Mouse (Mus musculus): ENCODE measurements at regions not wholly inside any gene's neighbourhood (a gene's known extent, or its start where the extent isn't known, plus 50 kb on each side); places are given as distances from the start of the nearest gene placed in this dataset.

DNA sequence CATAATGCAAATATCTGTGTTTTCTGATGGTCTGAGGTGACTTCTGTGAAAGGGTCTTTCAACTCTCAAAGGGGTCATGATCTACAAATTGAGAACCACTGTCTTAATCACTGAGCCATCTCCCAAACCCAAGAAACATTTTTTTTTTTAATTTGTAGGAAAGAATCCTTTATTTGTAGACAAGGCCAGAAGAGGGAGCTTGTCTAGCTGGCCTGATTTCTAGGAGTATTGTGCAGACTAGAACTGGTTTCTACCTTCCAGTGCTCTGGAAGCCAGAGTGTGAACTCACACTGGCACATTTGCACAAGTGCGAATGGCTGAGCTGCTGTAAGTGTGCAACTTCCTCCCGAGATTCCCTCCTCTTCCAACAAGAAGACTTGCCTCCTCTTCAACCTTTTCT lies 148.1 kb upstream of the Ncam1 start:
- no peak for DNase-seq

DNA sequence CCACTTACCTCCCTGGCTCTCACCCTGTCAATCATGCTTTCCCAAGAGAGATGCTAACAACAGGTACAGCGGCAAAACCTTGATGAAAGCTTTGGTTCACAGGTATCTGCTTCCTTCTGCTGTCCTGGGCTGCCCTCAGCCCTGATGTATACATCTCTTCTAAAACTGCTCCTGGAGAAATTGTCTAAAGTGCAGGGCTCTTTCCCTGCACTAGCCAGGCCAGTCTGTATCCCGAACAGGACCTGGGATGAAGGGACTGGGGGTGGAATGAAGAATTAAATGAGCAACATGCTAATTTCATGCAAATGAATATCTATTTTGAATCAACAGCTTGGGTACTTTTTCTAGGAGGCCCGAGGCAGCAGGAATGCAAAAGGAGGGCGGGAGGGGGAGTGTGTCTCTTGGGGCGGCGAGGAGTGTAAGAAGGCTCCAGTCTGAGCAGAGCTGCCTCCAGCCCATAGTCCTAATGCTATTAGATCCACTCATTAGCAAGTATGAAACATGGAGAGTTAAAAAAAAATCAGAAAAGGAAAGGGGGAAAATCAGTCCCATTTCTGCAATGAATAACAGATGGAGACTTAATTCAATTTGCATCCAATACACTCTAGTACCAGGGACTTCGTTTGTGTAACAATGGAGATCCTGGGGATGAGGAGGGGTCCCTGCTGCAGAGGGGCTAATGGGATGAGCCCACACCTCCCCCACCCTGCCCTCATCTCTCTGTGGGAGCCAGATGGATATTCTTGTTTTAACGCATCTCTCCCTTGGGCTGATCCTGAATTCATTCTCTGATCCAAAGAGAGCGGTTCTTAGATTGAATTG lies 137.0 kb upstream of the Ncam1 start:
- no peak for DNase-seq

DNA sequence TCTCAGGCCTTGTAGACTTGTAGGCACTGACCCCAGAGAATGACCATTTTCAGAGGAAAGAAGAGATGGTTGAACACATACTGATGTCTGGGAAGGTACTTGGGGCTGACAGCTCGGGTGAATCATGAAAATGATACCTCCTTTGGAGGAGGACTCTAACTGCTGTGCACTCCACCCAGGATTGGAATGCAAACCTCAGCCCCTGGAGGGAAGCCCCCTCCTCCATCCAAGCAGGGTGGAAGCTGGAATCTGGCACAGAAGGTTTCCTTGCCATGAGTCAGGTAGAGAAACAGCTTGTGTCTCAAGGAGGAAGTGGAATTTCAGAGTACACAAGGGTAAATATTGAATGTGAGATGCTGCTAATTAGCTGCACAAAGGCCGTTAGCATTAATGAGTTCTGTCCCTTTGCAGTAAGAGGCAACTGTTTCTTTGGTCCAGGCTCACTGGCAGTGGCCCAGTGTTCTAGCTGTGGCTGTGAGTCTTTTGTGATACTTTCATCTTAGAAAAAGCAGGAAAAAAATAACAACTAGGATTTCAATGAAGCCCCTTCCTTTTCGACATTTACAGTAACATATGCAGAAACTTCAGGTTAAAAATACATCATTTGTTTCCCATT lies 129.4 kb upstream of the Ncam1 start:
- no peak for DNase-seq

DNA sequence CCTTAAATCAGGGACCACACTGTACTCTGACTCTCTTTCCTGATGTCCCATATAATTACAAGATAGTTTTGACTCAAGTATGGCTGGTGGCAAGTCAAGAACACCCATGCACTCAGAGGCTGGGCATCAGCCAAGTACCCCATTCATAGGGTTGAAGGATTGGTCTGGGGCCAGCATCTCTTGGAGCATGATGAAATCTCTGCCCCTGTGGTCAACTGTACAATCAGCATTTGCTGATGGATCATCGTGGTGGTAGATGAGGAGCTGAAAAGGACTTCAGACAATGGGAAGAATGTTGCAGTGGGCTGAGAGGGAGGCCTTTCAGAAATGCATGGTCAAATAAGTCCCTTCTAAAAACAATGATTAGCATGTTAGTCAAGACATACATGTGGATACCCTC lies 128.6 kb upstream of the Ncam1 start:
- no peak for DNase-seq

DNA sequence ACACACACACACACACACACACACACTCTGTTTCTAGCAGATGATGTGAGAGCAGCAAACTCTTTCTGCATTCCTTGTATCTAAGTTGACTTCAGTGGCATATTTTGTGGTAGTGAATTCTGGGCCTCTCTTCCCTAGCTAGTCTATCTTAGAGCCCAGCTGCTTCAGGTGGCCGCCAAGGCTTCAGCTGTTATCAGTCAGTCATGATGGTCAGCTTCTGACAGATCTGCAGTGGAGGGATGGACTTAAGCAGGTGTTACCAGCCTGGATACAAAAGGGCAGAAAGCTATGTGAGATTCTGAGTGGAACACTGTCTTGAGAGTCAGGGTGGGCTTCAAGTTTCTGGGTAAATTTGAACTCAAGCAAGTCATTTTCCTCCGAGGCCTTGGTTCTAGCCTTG lies 127.1 kb upstream of the Ncam1 start:
- DNase-seq: no peak

DNA sequence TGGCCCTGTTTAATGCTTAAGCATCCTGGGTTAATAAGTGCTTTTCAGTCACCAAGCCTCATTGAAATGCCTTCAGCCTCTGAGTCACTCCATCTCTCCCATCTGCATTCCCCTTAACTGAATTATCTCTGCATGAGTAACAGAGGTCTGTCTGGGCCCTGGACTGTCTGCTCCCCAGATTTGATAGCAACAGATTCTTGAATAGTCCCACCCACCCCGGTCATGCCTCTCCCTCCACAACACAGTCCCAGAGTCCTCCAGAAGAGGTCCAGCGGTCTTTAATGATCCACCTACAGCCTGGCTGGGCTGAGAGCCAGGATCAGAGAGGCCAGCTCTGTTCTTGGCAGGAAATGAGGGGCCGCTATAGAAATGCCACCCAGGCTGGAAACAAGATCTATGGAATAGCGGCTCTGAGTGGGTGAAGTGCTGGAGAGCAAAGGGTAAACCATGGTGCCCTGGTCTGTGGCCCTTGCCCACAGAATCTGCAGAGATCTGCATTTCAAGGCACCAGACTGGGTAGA lies 125.3 kb upstream of the Ncam1 start:
- no peak for DNase-seq

DNA sequence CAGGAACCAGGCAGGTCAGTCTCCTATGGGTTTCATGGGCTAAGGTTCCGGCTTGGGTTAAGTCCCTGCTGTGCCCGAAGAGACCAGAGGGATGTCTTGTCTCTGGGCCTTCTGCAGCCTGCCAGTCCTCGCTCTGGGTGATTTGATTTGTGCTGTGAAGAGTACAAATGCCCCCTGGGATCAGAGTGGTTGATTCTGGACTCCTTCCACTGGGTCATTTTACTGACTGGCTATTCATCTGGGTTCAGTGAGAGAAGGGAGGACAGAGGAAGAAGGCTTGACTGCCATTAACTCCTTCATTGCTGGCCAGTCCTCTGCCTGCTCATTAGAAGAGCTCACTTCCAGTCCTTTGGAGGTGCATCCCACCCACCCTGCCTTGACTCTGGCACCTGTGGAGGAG lies 124.0 kb upstream of the Ncam1 start:
- DNase-seq: no peak

DNA sequence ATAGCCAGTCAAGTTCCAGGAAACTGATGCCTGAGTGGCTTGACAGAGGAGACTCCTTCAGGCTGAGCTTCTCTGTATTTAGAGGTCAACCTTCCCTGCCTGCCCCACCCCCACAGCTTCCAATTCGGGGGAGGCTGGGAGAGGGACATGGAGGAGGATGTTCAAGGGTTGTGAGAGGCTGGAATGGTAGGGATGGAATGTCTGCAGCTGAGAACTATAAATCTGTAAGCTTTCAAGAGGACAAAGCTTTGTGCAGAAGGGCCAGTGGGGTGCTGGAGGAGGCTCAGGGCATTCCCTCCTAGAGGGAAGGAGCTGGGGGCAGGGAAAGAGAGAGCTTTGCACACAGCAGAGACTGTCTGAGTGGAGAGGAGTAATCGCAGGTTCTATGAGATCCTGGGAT lies 123.4 kb upstream of the Ncam1 start:
- no peak for DNase-seq

DNA sequence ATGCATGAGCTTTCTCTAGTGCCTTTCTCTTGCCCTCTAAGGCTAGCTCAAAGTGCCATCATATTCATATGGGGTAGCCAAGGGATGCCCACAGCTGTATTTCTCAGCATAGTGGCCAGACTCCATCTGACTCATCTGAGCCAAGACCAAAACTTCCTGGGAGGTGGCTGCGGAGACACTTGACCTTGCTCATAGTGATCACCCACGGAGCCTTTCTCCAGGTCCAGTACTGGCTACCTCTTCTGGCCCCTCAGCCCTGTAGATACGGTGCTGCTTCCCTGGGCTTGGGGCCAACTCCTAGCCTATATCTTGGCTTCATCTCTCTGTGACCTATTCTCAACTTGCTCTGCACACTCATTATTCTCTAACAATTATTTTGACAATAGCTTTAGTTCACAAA lies 122.6 kb upstream of the Ncam1 start:
- DNase-seq: no peak

DNA sequence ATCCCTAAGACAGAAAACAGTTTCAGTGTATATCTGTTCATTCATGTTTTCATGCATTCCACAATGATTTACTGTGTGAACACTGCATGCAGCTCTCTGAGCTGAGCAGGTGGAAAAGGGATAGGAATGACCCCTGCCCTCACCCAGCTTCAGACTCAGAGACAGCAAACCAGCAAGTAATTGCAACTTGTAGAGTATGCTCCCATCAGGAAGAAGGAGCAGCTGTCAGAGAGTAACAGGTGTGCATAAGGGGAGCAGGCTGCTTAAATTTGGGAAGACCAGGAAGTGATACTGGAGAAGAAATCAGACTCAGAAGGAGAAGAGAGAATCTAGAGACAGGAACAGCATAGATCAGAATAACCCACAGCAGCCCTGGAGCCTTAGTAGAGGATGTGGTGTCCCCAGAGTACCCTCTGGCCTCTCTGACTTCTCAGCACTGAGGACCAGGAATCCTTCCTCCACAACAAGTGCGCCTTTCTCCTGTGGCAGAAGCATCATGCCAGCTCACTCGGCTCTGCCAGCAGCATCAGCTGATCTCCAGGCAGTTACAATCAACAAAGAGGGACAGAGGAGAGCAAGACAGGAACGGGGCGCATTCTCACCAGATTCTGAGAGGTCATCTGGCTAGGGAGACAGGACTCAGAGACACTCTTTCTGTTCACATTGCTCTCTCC lies 116.5 kb upstream of the Ncam1 start:
- DNase-seq: no peak

DNA sequence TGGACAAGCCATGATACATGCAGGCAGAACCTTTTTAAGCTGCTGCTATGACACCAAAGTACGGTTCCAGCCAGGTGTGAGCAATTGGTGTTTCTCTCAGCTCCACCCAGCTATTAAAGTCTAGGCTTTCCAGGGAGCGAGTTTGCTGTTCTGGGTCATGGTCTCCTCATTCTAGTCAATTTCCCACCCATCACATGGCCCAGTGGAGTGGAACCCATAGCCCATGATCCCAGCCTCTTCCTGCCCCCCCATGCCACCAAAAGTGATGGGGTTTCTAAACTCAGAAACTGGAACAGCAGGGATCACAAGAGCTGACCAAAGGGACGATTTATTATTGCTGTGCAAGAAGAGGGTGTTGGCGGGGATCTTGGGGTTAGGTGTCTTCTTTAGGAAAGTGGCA lies 115.0 kb upstream of the Ncam1 start:
- no peak for DNase-seq

DNA sequence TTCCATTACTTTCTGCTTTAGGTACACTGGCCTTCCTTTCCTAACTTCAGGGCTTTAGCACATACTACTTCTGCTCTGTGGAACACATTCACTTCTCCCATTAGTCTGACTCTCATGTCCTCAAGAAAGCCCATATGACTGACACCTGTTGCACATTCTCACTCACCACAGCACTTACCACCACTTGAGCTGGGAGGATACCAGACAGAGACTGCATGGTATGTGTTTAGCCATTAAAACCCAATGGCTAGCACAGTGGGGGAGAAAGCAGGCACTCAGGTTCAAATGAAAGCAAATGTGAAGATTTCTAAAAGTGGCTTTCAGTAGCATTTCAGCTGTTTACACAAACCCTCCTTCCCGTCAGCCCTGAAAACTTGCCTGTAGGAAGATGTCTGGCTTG lies 113.6 kb upstream of the Ncam1 start:
- DNase-seq: no peak

DNA sequence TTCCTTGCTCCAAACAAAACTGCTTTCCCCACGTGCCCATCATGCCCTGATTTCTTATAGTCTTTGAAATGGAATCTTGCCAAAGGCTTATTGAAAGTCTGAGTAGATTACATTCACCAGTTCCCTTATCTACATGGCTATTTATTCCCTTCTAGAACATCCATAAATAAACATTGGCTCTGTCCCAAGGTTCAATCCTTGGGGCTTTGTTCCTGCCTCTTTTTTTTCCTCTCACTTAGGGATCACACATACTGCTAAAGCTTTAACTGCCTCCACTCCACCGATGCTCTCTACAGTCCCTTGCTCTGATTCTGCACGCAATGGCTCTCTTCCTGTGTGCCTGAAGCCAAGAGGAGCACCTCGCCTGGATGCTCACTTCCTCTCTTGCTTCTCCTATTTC lies 107.6 kb upstream of the Ncam1 start:
- no peak for DNase-seq

DNA sequence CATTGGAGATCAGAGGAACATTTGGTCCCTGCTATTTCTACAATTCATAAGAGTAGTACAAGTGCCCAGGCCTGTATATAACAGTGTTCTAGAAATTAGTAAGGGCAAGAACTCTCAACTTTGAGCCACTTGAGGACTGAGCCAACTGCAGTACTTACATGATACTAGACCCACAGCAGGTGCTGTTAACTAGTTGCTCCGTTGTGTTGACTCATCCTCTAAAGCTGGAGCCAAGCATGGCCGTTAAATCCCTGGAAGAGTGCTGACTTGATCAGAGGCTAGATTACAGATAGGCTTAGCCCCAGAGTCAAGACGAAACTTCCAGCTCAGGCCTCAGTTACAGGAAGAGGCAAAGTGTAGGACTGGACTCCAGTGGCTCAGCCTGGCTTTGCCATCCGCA lies 107.0 kb upstream of the Ncam1 start:
- DNase-seq: no peak

DNA sequence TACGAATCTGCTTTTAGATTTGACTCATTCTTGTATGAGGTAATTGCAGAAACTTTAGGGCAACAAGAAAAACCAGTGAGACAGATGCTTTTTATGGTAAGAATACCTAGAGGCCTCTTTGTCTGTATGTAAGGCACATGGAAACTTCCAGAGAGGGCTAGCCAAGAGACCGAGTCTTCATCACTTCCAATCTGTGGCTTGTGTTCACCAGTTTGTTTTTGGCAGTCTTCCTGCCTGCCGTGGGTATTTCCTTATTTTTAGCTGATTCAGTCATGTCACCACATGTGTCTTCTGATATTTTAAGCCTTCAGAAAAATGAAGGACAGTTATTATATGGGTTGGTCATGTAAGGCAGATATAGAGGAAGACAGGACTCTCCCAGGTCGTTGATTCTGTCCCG lies 100.2 kb upstream of the Ncam1 start:
- DNase-seq: no peak

DNA sequence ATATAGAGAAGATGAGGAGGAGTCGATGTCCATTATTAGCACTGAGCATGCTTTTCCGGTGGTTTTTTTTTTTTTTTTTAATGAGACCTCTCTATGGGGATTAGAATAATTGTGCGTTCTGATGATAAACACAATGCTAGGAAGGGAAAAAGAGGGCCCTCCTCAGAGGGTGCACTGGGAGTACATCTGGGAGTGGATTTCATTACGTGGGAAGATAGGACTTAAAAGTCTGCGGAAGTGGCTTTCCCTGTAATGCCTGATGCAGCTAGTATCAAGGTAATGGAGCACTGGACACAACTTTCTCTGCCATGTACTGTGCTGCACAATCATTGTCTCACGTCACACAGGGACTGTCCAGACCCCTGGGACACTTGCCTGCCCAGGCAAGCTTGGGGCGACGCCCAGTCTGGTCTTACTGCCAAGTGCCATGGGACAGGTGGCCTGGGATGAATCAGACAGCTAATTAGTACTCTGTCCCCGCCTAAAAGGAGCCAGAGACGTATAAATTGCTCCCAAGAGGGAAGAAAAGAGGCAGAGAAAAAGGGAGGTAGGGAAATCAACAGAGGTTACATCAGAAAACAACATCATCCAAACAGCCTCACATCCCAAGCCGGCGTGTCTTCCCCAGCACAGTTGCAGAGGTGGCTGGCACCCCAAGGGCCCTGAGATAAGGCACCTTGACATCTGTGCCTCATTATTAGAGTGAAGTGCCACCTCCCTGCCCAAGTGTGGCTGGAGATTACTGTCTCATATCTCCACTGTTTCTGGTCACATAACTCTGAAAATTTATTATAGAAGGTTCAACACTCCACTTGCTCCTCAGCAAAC lies 86.0 kb upstream of the Ncam1 start:
- no peak for DNase-seq

DNA sequence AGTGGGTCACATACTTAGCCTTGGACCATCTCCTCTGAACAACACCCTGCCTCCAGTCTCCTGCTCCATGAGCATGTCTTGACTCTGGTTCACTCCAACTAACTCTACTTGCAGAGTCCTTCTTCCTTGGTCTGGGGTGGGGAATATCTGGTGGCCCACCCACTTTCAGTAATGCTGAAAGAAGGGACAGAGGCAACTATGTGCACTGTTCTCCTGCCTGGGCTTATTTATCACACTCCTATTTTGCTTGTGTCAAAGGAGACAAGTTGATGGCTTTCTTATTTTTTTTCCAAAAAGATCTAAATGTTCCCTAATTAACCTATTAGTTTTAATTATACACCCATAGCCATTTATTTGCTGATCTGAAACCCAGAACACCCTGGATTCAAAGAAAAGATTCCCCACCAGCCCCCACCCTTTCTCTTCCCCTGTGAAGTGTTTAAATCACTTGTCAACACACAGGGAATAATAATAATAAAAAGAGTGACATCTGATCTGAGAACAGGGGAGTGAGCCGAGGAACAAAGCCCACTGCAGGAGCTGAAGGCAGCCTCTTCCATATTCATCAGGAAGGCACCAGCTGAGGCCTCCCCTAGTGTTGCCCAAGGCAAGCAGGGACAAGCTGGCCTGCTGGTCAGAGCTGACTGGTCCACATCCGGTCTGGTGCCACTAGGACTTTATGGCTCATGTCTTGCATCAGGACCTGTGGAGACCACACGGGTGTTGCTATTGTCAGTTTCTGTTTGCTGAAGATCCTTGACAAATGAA lies 80.8 kb upstream of the Ncam1 start:
- DNase-seq: no peak

DNA sequence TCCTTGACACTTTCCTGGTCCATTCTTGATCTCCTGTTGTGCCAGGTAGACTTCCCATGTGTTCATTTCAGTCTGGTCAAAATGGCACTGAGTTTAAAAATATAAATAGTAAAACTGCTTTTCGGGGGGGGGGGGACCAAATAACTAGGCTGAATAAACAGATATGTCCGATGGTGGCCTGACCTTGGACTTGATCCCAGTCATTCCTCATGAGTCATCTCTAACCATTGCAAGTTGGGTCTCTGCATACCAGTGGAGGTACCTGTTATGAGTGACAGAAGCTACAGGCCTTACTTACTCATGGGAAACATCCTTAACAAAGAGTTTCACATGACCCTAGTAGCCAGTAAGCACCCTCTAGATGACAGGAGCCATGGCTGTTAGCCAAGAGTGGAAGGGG lies 76.2 kb upstream of the Ncam1 start:
- DNase-seq: no peak

DNA sequence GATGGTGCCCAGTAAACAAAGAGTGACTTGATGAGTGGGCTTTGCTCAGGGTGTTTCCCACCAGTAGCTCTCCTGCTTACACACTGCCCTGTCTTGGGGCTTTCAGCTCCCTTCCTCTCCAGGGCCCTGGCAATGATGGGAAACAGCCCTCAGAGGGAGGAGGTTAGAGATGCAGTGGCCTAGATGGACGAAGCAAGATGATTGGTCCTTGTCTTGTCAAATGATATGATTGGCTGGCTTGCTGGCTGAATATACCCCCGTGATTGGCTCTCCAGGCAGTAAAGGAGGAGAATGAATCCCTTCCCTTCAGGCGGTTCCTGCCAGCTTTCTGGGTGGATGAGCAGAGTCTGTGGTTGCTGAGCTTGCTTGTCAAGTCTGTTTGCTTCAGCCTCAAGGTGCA lies 74.8 kb upstream of the Ncam1 start:
- peak in 1 of 2 experiments; percentile 4 for DNase-seq

DNA sequence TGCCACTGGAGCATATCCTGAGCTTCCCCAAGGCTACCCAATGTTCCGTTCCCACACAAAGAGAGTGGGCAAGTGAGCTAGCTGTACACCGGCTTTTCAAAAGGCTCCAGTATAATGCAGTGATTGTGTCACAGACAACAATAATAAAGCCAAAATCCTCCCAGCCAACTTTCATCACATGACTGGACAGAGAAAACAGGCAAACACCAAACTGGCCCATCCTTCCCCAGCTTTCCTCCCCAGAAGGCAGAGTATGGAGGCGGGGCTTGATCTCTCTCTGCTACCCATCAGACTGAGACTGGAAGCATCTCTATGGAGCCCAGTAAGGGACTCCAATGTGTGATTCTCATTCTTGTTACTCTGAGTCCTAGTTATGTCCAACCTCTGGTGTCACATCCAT lies 52.8 kb upstream of the Ncam1 start:
- no peak for DNase-seq

DNA sequence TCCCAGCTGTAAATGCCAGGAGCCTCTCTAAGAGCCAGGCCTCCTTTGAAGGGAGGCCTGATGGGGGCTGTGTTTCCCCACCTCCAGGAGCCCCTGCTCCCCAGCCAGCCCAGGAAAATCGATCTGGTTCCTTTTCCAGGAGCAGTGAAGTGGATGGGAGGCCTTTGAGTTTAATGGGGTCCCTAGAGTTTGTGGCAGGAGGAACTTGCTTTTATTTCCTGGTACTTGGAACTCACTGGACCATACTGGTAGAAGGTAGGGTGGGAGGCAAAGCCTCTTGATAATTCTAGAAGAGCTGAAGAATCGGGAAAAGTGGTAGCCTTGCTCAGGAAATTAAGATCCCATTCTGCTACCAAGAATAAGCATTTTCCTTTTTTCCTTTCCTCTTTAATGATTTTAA lies 50.7 kb upstream of the Ncam1 start:
- DNase-seq: no peak

DNA sequence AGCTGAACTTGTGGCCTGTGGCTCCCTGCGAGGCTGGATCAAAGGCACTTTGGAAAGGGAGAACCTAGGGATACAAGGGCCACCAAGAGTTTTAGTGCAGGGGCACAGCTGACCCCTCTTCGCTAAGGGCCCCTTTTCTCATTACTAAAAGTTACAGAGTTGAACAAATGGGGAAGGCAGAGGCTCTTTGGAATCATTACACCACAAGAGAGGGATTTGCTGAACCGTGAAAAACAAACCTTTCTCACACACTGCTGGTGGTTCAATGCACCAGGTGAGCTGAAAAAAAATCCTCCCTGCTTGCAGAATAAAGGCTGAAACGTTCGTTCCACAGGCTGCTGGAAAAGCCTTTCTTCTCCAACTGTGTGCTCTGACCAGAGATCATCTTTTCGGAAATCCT lies 50.2 kb upstream of the Ncam1 start:
- no peak for DNase-seq
